Mouse (Mus musculus) myocyte (in vitro differentiated cells): ENCODE data around the gene Gm4981.
"Not testable (repeated sequence)": the region's sequence is repeated elsewhere in the genome, so short reads cannot be mapped to it uniquely, and the experiment has no call there.

Experiments
- CEBPB ChIP-seq: IDR thresholded peaks from 2 replicates; pipeline ENCODE4 v1.6.1; 2011; ENCODE audit warnings: mild to moderate bottlenecking, moderate library complexity; ENCODE audit not compliant: poor library complexity, insufficient read depth, severe bottlenecking
- E2F4 ChIP-seq: IDR thresholded peaks from one replicate; pipeline ENCODE4 v1.6.1; 2011; ENCODE audit warnings: mild to moderate bottlenecking, control low read depth, moderate library complexity; ENCODE audit not compliant: insufficient read depth
- MAX ChIP-seq: IDR thresholded peaks from one replicate; pipeline ENCODE4 v1.6.1; 2011; ENCODE audit warnings: low read depth, mild to moderate bottlenecking, control low read depth
- MYOD1 ChIP-seq, 3 experiments: IDR thresholded peaks; one replicate each; pipeline ENCODE4 v1.6.1; 2011; ENCODE audit warnings: control low read depth in 2 of 3, low read depth in 2 of 3, mild to moderate bottlenecking in 2 of 3, moderate library complexity in 1 of 3; ENCODE audit not compliant: insufficient read length in 2 of 3, control insufficient read depth in 1 of 3
- MYOG ChIP-seq, 3 experiments: IDR thresholded peaks; one replicate each; pipeline ENCODE4 v1.6.1; 2011; ENCODE audit warnings: control low read depth in 2 of 3, low read depth in 2 of 3, mild to moderate bottlenecking in 2 of 3; ENCODE audit not compliant: insufficient read length in 2 of 3, control insufficient read depth in 1 of 3, insufficient read depth in 1 of 3
- POLR2A ChIP-seq: IDR thresholded peaks from one replicate; pipeline ENCODE4 v1.6.1; 2011; ENCODE audit warnings: low read depth, mild to moderate bottlenecking, control low read depth, moderate library complexity; ENCODE audit not compliant: insufficient read length
- SRF ChIP-seq: IDR thresholded peaks from one replicate; pipeline ENCODE4 v1.6.1; 2011; ENCODE audit warnings: low read depth; ENCODE audit not compliant: control insufficient read depth, insufficient read length
- TCF12 ChIP-seq: IDR thresholded peaks from one replicate; pipeline ENCODE4 v1.6.1; 2011; ENCODE audit warnings: mild to moderate bottlenecking, control low read depth; ENCODE audit not compliant: poor library complexity, insufficient read depth, severe bottlenecking
- USF1 ChIP-seq: IDR thresholded peaks from one replicate; pipeline ENCODE4 v1.6.1; 2011; ENCODE audit warnings: low read depth, mild to moderate bottlenecking, control low read depth, moderate library complexity

- TF ChIP-seq MYOG (IDR thresholded peaks at IDR 0.05; ENCODE audit: control insufficient read depth in 1 of 3, insufficient read depth in 1 of 3, insufficient read length in 2 of 3, low read depth in 2 of 3); POLR2A; CEBPB; E2F4; TCF12; MAX; USF1; MYOD1 (IDR thresholded peaks at IDR 0.05; ENCODE audit: control insufficient read depth in 1 of 3, insufficient read length in 2 of 3, low read depth in 2 of 3); SRF: not testable (repeated sequence)
Observed at GRCm38 (mm10) chr10:58238984-58239740, 2.7 kb upstream of the Gm4981 start.
